ENCODE assay signal across 8 mouse cellular contexts in genomic region chr17:49182485-49182884, GRCm38 (mm10).
A peak's percentile ranks its signal among the peaks of the same experiment; 100 is the strongest.
DNase-seq lines count a peak whose midpoint lies in the region; ATAC-seq and TF ChIP-seq lines count a peak whose summit lies in the region.

No protein-coding gene starts in this region.

- H3K27ac ChIP-seq in gastrocnemius, adult 2 months = no peak overlapping the region
- no peak overlapping the region for H3K27ac ChIP-seq in embryonic facial prominence, embryonic 11.5 days (replicated peaks; ENCODE audit: low read depth, low read length)

- intact Hi-C loops in gastrocnemius, adult 2 months (cut with DNase I) = loop anchor here (2.0 kb wide), 1 partner anchor 252 kb away; no protein-coding TSS in a partner anchor

- H3K4me2 ChIP-seq in embryonic facial prominence, embryonic 11.5 days (ENCODE audit: low read depth, low read length) = no peak overlapping the region

- peak; percentile 78 for TF ChIP-seq CTCF in gastrocnemius, adult 2 months (IDR thresholded peaks at IDR 0.05)

- no peak overlapping the region for H3K9ac ChIP-seq in embryonic facial prominence, embryonic 11.5 days (replicated peaks; ENCODE audit: low read length)

- peak; percentile 35 for DNase-seq in gastrocnemius, adult 2 months
- DNase-seq in gastrocnemius, adult 8-10 months (ENCODE audit: low spot score in 2 of 2) = no peak
- peak; percentile 25 to 42 for DNase-seq in urinary bladder, adult 18-20 months (ENCODE audit: low spot score in 2 of 2)
- DNase-seq in urinary bladder, postnatal 10 days (ENCODE audit: low spot score) = no peak
- peak; percentile 64 for DNase-seq in embryonic facial prominence, embryonic 11.5 days (ENCODE audit: low spot score)
- peak; percentile 71 for DNase-seq in kidney, postnatal 10 days
- peak; percentile 55 for DNase-seq in retina, adult 2 months (ENCODE audit: low read depth, low spot score)

- H3K27me3 ChIP-seq in embryonic facial prominence, embryonic 11.5 days (ENCODE audit: control insufficient read depth, insufficient read depth, low read length) = no peaks in the 10 kb centered on the region

- 9% methylated on average over 4 of the region's 4 CpGs for WGBS in embryonic facial prominence, embryonic 11.5 days

- H3K36me3 ChIP-seq in embryonic facial prominence, embryonic 11.5 days (replicated peaks; ENCODE audit: control insufficient read depth, insufficient read depth, low read depth, low read length) = no peaks in the 10 kb centered on the region

- H3K9me3 ChIP-seq in embryonic facial prominence, embryonic 11.5 days (replicated peaks; ENCODE audit: control insufficient read depth, low read length) = no peaks in the 10 kb centered on the region

- ATAC-seq in embryonic facial prominence, embryonic 11.5 days (replicated peaks; ENCODE audit: insufficient number of reproducible peaks, low FRiP score, low TSS enrichment, low read depth) = no peak
- no peak for ATAC-seq in erythroid progenitor cell, adult 5-6 weeks (replicated peaks; ENCODE audit: low FRiP score, poor library complexity, severe bottlenecking)

- no peaks in the 10 kb centered on the region for H3K4me1 ChIP-seq in embryonic facial prominence, embryonic 11.5 days (ENCODE audit: control insufficient read depth, insufficient read depth, low read length)

- H3K4me3 ChIP-seq in gastrocnemius, adult 2 months = no peak overlapping the region
- no peak overlapping the region for H3K4me3 ChIP-seq in embryonic facial prominence, embryonic 11.5 days (ENCODE audit: low read depth, low read length)

Comparison
In these comparisons a context has a peak if more than half of its experiments do, and no peak if none do; other contexts are left out.
1. DNase-seq: peak in gastrocnemius, adult 2 months (single experiment), urinary bladder, adult 18-20 months (2 of 2), embryonic facial prominence, embryonic 11.5 days (single experiment), kidney, postnatal 10 days (single experiment) and retina, adult 2 months (single experiment); none in gastrocnemius, adult 8-10 months (0 of 2) and urinary bladder, postnatal 10 days (single experiment).